Mouse (Mus musculus): ENCODE results near the gene Samd13. TPM values are rescaled to one million over a fixed set of nuclear protein-coding genes. Genes with fewer than 3 reads are reported as not detected.

The Samd13 gene
- 1.4 TPM in 2 replicates for polyA plus RNA-seq (2015; fragmentation: Nextera tagmentation; extraction: Ambion mirVana)

- no peaks in the 10 kb centered on the region for H3K9me3 ChIP-seq (ENCODE audit: control insufficient read depth, low read length)
- H3K9ac ChIP-seq (ENCODE audit: low read length) = peak within 1 kb of the TSS; percentile 64
- no peak within 1 kb of the TSS for H3K27ac ChIP-seq (ENCODE audit: low read length)
- H3K36me3 ChIP-seq (ENCODE audit: control insufficient read depth, insufficient read depth, low read length) = no peaks in the 10 kb centered on the region
- peak; percentile 92 for ATAC-seq (ENCODE audit: low read depth)
- H3K4me1 ChIP-seq (replicated peaks; ENCODE audit: control insufficient read depth, insufficient read depth, low read length) = peaks cover 6% of the 10 kb centered on the region; the same call in 1 of the 2 replicates
- peak within 1 kb of the TSS; percentile 57 for H3K4me3 ChIP-seq (ENCODE audit: low read length)
- H3K4me2 ChIP-seq (ENCODE audit: low read depth, low read length) = peak within 1 kb of the TSS; percentile 91
- 1% methylated on average over 47 of the region's 50 CpGs for WGBS
- no peaks in the 10 kb centered on the region for H3K27me3 ChIP-seq (ENCODE audit: control insufficient read depth, insufficient read depth, low read depth, low read length)
Measured at GRCm38 (mm10) chr3:146684811-146685675, at the start of gene Samd13. Samd13 (minus strand) TSS chr3:146685592.

GRCm38 (mm10) chr3:146731499-146731898, 46.1 kb upstream of the Samd13 start:
- Histone ChIP-seq H3K27me3 (ENCODE audit: control insufficient read depth, insufficient read depth, low read depth, low read length) (no peaks in the 10 kb centered on the region), H3K4me1 (replicated peaks; ENCODE audit: control insufficient read depth, insufficient read depth, low read length) (no peaks in the 10 kb centered on the region), H3K4me2 (ENCODE audit: low read depth, low read length) (no peak overlapping the region), H3K27ac (ENCODE audit: low read length) (no peak overlapping the region), H3K9me3 (ENCODE audit: control insufficient read depth, low read length) (no peaks in the 10 kb centered on the region), H3K36me3 (ENCODE audit: control insufficient read depth, insufficient read depth, low read length) (peaks cover 25% of the 10 kb centered on the region), H3K9ac (ENCODE audit: low read length) (no peak overlapping the region), H3K4me3 (ENCODE audit: low read length) (no peak overlapping the region)
- ATAC-seq (ENCODE audit: low read depth) = no peak
- 84% methylated on average over 11 of the region's 11 CpGs for WGBS

GRCm38 (mm10) chr3:146723037-146723436, 37.6 kb upstream of the Samd13 start:
- ATAC-seq (ENCODE audit: low read depth) = no peak
- H3K27me3 ChIP-seq (ENCODE audit: control insufficient read depth, insufficient read depth, low read depth, low read length) = no peaks in the 10 kb centered on the region
- H3K27ac ChIP-seq (ENCODE audit: low read length) = no peak overlapping the region
- H3K4me3 ChIP-seq (ENCODE audit: low read length) = no peak overlapping the region
- no peaks in the 10 kb centered on the region for H3K4me1 ChIP-seq (replicated peaks; ENCODE audit: control insufficient read depth, insufficient read depth, low read length)
- no peak overlapping the region for H3K4me2 ChIP-seq (ENCODE audit: low read depth, low read length)
- no peak overlapping the region for H3K9ac ChIP-seq (ENCODE audit: low read length)
- H3K36me3 ChIP-seq (ENCODE audit: control insufficient read depth, insufficient read depth, low read length) = peaks cover 20% of the 10 kb centered on the region
- peaks cover 3% of the 10 kb centered on the region; the same call in 1 of the 2 replicates for H3K9me3 ChIP-seq (ENCODE audit: control insufficient read depth, low read length)
- 60% methylated on average over 3 of the region's 3 CpGs for WGBS

- Histone ChIP-seq H3K4me2 (ENCODE audit: low read depth, low read length) (no peak overlapping the region), H3K36me3 (ENCODE audit: control insufficient read depth, insufficient read depth, low read length) (no peaks in the 10 kb centered on the region), H3K4me1 (replicated peaks; ENCODE audit: control insufficient read depth, insufficient read depth, low read length) (no peaks in the 10 kb centered on the region), H3K9me3 (ENCODE audit: control insufficient read depth, low read length) (no peaks in the 10 kb centered on the region), H3K27ac (ENCODE audit: low read length) (no peak overlapping the region), H3K27me3 (ENCODE audit: control insufficient read depth, insufficient read depth, low read depth, low read length) (no peaks in the 10 kb centered on the region), H3K9ac (ENCODE audit: low read length) (no peak overlapping the region), H3K4me3 (ENCODE audit: low read length) (no peak overlapping the region)
- ATAC-seq (ENCODE audit: low read depth) = no peak
- 64% methylated on average over 4 of the region's 4 CpGs for WGBS
Measured at GRCm38 (mm10) chr3:146719696-146720095, 34.3 kb upstream of the Samd13 start.

GRCm38 (mm10) chr3:146718251-146718650, 32.9 kb upstream of the Samd13 start:
- no peak overlapping the region for H3K4me3 ChIP-seq (ENCODE audit: low read length)
- no peaks in the 10 kb centered on the region for H3K4me1 ChIP-seq (replicated peaks; ENCODE audit: control insufficient read depth, insufficient read depth, low read length)
- 59% methylated on average over 5 of the region's 5 CpGs for WGBS
- no peak for ATAC-seq (ENCODE audit: low read depth)
- no peak overlapping the region for H3K4me2 ChIP-seq (ENCODE audit: low read depth, low read length)
- H3K27me3 ChIP-seq (ENCODE audit: control insufficient read depth, insufficient read depth, low read depth, low read length) = no peaks in the 10 kb centered on the region
- no peak overlapping the region for H3K27ac ChIP-seq (ENCODE audit: low read length)
- H3K9ac ChIP-seq (ENCODE audit: low read length) = no peak overlapping the region
- H3K9me3 ChIP-seq (ENCODE audit: control insufficient read depth, low read length) = no peaks in the 10 kb centered on the region
- H3K36me3 ChIP-seq (ENCODE audit: control insufficient read depth, insufficient read depth, low read length) = no peaks in the 10 kb centered on the region

- no peaks in the 10 kb centered on the region for H3K9me3 ChIP-seq (ENCODE audit: control insufficient read depth, low read length)
- no peak overlapping the region for H3K4me2 ChIP-seq (ENCODE audit: low read depth, low read length)
- H3K9ac ChIP-seq (ENCODE audit: low read length) = no peak overlapping the region
- no peak overlapping the region for H3K27ac ChIP-seq (ENCODE audit: low read length)
- WGBS = 59% methylated on average over 7 of the region's 7 CpGs
- no peaks in the 10 kb centered on the region for H3K27me3 ChIP-seq (ENCODE audit: control insufficient read depth, insufficient read depth, low read depth, low read length)
- H3K4me1 ChIP-seq (replicated peaks; ENCODE audit: control insufficient read depth, insufficient read depth, low read length) = no peaks in the 10 kb centered on the region
- no peak overlapping the region for H3K4me3 ChIP-seq (ENCODE audit: low read length)
- no peak for ATAC-seq (ENCODE audit: low read depth)
- H3K36me3 ChIP-seq (ENCODE audit: control insufficient read depth, insufficient read depth, low read length) = no peaks in the 10 kb centered on the region
Measured at GRCm38 (mm10) chr3:146712305-146712704, 26.9 kb upstream of the Samd13 start.

GRCm38 (mm10) chr3:146711559-146711958, 26.2 kb upstream of the Samd13 start:
- H3K9ac ChIP-seq (ENCODE audit: low read length) = no peak overlapping the region
- H3K27me3 ChIP-seq (ENCODE audit: control insufficient read depth, insufficient read depth, low read depth, low read length) = no peaks in the 10 kb centered on the region
- no peaks in the 10 kb centered on the region for H3K9me3 ChIP-seq (ENCODE audit: control insufficient read depth, low read length)
- H3K36me3 ChIP-seq (ENCODE audit: control insufficient read depth, insufficient read depth, low read length) = no peaks in the 10 kb centered on the region
- no peak overlapping the region for H3K4me2 ChIP-seq (ENCODE audit: low read depth, low read length)
- H3K4me1 ChIP-seq (replicated peaks; ENCODE audit: control insufficient read depth, insufficient read depth, low read length) = no peaks in the 10 kb centered on the region
- WGBS = 58% methylated on average over 6 of the region's 6 CpGs
- no peak overlapping the region for H3K4me3 ChIP-seq (ENCODE audit: low read length)
- H3K27ac ChIP-seq (ENCODE audit: low read length) = no peak overlapping the region
- no peak for ATAC-seq (ENCODE audit: low read depth)

GRCm38 (mm10) chr3:146711084-146711483, 25.7 kb upstream of the Samd13 start:
- no peak overlapping the region for H3K4me2 ChIP-seq (ENCODE audit: low read depth, low read length)
- H3K27ac ChIP-seq (ENCODE audit: low read length) = no peak overlapping the region
- H3K9me3 ChIP-seq (ENCODE audit: control insufficient read depth, low read length) = no peaks in the 10 kb centered on the region
- 72% methylated on average over 7 of the region's 7 CpGs for WGBS
- no peak overlapping the region for H3K9ac ChIP-seq (ENCODE audit: low read length)
- no peak overlapping the region for H3K4me3 ChIP-seq (ENCODE audit: low read length)
- no peak for ATAC-seq (ENCODE audit: low read depth)
- no peaks in the 10 kb centered on the region for H3K27me3 ChIP-seq (ENCODE audit: control insufficient read depth, insufficient read depth, low read depth, low read length)
- no peaks in the 10 kb centered on the region for H3K36me3 ChIP-seq (ENCODE audit: control insufficient read depth, insufficient read depth, low read length)
- no peaks in the 10 kb centered on the region for H3K4me1 ChIP-seq (replicated peaks; ENCODE audit: control insufficient read depth, insufficient read depth, low read length)

- no peak for ATAC-seq (ENCODE audit: low read depth)
- Histone ChIP-seq H3K27ac (ENCODE audit: low read length) (no peak overlapping the region), H3K4me1 (replicated peaks; ENCODE audit: control insufficient read depth, insufficient read depth, low read length) (no peaks in the 10 kb centered on the region), H3K27me3 (ENCODE audit: control insufficient read depth, insufficient read depth, low read depth, low read length) (no peaks in the 10 kb centered on the region), H3K9ac (ENCODE audit: low read length) (no peak overlapping the region), H3K4me2 (ENCODE audit: low read depth, low read length) (no peak overlapping the region), H3K4me3 (ENCODE audit: low read length) (no peak overlapping the region), H3K9me3 (ENCODE audit: control insufficient read depth, low read length) (no peaks in the 10 kb centered on the region), H3K36me3 (ENCODE audit: control insufficient read depth, insufficient read depth, low read length) (no peaks in the 10 kb centered on the region)
- 76% methylated on average over 1 of the region's 1 CpGs for WGBS
Measured at GRCm38 (mm10) chr3:146709086-146709485, 23.7 kb upstream of the Samd13 start.
